Mouse (Mus musculus): ENCODE results near the gene Il18.

DNA sequence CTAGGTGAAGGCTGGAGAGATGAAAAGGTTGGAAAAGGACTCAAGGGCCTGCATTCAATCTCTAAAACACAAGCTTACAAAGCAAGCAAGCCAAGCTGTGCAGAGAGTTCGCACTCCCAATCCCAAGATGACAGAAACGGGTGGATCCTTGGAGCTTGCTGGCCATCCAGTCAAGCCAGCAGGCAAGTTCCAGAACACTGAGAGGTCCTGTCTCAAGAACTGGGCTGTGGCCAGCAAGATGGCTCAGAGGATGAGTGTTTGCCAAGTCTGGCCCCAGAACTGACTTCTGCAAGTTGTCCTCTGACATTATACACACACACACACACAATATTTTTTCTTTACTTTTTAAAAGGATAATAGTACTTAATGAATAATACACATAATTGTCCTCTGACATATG, 13.3 kb downstream of the Il18 start:
- TF ChIP-seq CTCF (conservative IDR thresholded peaks at IDR 0.05; ENCODE audit: insufficient read depth, insufficient read length, low read depth, low read length) (no peak), POLR2A (IDR thresholded peaks at IDR 0.05; ENCODE audit: low read depth, low read length) (no peak)

Measured in kidney, adult 2 months (tissue).